Mouse (Mus musculus): ENCODE measurements at regions not wholly inside any gene's neighbourhood (a gene's known extent, or its start where the extent isn't known, plus 50 kb on each side); places are given as distances from the start of the nearest gene placed in this dataset.

- WGBS = 72% methylated on average over 3 of the region's 3 CpGs
- peaks cover 17% of the 10 kb centered on the region for H3K27me3 ChIP-seq (replicated peaks)
- no peak for ATAC-seq (ENCODE audit: insufficient number of reproducible peaks, low FRiP score)
- peaks cover 7% of the 10 kb centered on the region; the same call in 1 of the 2 replicates for H3K4me1 ChIP-seq (replicated peaks)
- H3K4me3 ChIP-seq = no peak overlapping the region
- peak overlapping the region; percentile 63; the same call in 1 of the 2 replicates for H3K4me2 ChIP-seq
- H3K9ac ChIP-seq = no peak overlapping the region; the same call in 1 of the 2 replicates
- H3K9me3 ChIP-seq (replicated peaks) = no peaks in the 10 kb centered on the region
- no peak overlapping the region for H3K27ac ChIP-seq (ENCODE audit: poor library complexity, severe bottlenecking)
- no peaks in the 10 kb centered on the region for H3K36me3 ChIP-seq
Observed at GRCm38 (mm10) chr13:59941519-59941918, 118.6 kb upstream of the Tut7 start.

GRCm38 (mm10) chr13:59940414-59941205 lies 117.7 kb upstream of the Tut7 start:
- Histone ChIP-seq H3K27ac (ENCODE audit: poor library complexity, severe bottlenecking) (no peak overlapping the region), H3K27me3 (replicated peaks) (peaks cover 17% of the 10 kb centered on the region), H3K4me2 (peak overlapping the region; percentile 63), H3K9me3 (replicated peaks) (no peaks in the 10 kb centered on the region), H3K4me1 (replicated peaks) (peaks cover 7% of the 10 kb centered on the region; the same call in 1 of the 2 replicates), H3K9ac (peak overlapping the region; percentile 32; the same call in 1 of the 2 replicates), H3K4me3 (peak overlapping the region; percentile 19), H3K36me3 (no peaks in the 10 kb centered on the region)
- ATAC-seq (ENCODE audit: insufficient number of reproducible peaks, low FRiP score) = no peak
- 30% methylated on average over 16 of the region's 16 CpGs for WGBS

DNA sequence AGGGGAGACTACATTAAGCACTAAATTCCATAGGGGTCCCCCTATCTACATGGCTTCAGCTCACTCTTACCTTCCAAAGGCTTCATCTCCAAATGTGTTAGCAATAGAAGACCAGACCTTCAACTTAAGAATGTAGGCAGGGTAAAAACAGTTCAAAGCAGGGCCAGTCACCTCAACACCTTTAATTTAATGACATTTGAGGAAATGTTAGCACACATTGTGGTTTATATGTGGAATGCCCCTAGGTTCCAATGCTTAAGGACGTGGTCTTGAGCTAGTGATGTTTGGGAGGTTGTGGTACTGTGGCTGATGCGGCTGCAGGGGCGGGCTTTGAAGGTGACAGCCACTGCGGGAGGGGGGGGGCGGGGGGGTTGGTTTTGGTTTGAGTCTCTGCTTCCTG lies 116.9 kb upstream of the Tut7 start:
- Histone ChIP-seq H3K4me1 (replicated peaks) (peaks cover 7% of the 10 kb centered on the region; the same call in 1 of the 2 replicates), H3K27me3 (replicated peaks) (peaks cover 17% of the 10 kb centered on the region), H3K27ac (ENCODE audit: poor library complexity, severe bottlenecking) (no peak overlapping the region), H3K9me3 (replicated peaks) (no peaks in the 10 kb centered on the region), H3K4me3 (no peak overlapping the region), H3K4me2 (no peak overlapping the region), H3K36me3 (no peaks in the 10 kb centered on the region), H3K9ac (no peak overlapping the region)
- no peak for ATAC-seq (ENCODE audit: insufficient number of reproducible peaks, low FRiP score)
- WGBS = 44% methylated on average over 5 of the region's 5 CpGs

DNA sequence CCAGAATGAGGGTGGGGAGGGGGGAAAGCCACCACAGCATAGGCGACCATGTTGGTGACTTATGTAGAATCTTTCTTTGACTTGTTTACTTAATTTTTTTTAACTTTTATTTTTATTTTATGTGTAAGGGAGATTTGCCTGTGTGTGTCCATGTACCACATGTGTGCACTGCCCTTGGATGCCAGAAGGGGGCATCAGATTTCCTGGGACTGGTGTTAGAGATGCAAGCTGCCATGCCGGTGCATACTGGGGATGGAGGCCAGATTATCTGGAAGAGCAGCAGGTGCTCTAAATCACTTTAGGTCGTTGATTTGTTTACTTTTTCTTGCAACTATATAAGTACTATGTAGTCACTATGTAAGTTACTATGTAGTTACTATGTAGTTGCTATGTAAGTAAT lies 114.2 kb upstream of the Tut7 start:
- no peak overlapping the region for H3K9ac ChIP-seq
- ATAC-seq (ENCODE audit: insufficient number of reproducible peaks, low FRiP score) = no peak
- whole genome bisulfite sequencing = 68% methylated on average over 3 of the region's 3 CpGs
- no peaks in the 10 kb centered on the region for H3K36me3 ChIP-seq
- H3K4me1 ChIP-seq (replicated peaks) = peaks cover 15% of the 10 kb centered on the region
- H3K4me2 ChIP-seq = no peak overlapping the region
- peaks cover 17% of the 10 kb centered on the region for H3K27me3 ChIP-seq (replicated peaks)
- no peaks in the 10 kb centered on the region for H3K9me3 ChIP-seq (replicated peaks)
- no peak overlapping the region for H3K4me3 ChIP-seq
- no peak overlapping the region for H3K27ac ChIP-seq (ENCODE audit: poor library complexity, severe bottlenecking)

DNA sequence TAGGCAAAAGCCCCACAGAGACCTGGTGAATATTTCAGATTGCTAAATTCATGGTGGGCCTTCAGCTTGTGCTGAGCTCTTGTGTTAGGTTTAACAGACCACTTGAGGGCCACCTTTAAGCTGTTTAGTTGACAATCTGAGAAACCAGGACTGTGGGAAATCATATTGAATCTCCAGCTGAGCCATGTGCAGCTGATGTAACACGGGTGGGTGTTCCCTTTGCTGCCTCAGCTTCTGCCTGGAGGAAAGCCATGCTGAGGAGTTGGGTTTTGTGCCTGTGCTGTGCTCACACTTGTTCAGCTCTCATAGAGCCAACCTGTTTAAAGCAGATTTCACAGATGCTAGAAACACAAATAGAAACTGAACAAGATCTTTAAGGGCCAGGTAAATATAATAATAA lies 111.6 kb upstream of the Tut7 start:
- H3K4me1 ChIP-seq (replicated peaks) = peaks cover 8% of the 10 kb centered on the region; the same call in 1 of the 2 replicates
- H3K9ac ChIP-seq = no peak overlapping the region
- no peaks in the 10 kb centered on the region for H3K36me3 ChIP-seq
- peaks cover 4% of the 10 kb centered on the region; the same call in 1 of the 2 replicates for H3K27me3 ChIP-seq (replicated peaks)
- no peak overlapping the region for H3K4me3 ChIP-seq
- no peak overlapping the region for H3K27ac ChIP-seq (ENCODE audit: poor library complexity, severe bottlenecking)
- H3K9me3 ChIP-seq (replicated peaks) = no peaks in the 10 kb centered on the region
- ATAC-seq (ENCODE audit: insufficient number of reproducible peaks, low FRiP score) = no peak
- 34% methylated on average over 1 of the region's 1 CpGs for WGBS
- H3K4me2 ChIP-seq = no peak overlapping the region

DNA sequence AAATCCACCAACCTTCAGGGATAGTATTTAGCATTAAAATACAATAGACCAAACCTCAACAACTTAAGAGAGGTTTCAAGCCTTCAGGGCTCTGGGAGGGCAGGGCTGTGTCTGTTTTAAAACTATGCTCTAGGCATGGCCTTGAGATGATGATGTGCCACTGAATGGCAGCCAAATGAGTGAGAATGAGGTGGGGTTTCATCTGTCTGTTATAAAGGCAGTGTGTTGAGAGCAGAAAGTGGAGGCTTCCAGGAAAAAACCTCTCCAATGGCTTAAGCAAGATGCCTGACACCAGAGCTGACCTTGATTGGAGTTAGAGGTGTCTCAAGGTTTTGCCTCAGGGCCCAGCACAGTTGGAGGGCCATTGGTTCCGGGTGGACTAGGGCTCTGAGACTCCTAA lies 111.1 kb upstream of the Tut7 start:
- Histone ChIP-seq H3K4me3 (no peak overlapping the region), H3K36me3 (no peaks in the 10 kb centered on the region), H3K9me3 (replicated peaks) (no peaks in the 10 kb centered on the region), H3K4me2 (no peak overlapping the region), H3K9ac (no peak overlapping the region), H3K4me1 (replicated peaks) (peaks cover 8% of the 10 kb centered on the region; the same call in 1 of the 2 replicates), H3K27me3 (replicated peaks) (no peaks in the 10 kb centered on the region), H3K27ac (ENCODE audit: poor library complexity, severe bottlenecking) (no peak overlapping the region)
- 80% methylated on average over 1 of the region's 1 CpGs for WGBS
- no peak for ATAC-seq (ENCODE audit: insufficient number of reproducible peaks, low FRiP score)

DNA sequence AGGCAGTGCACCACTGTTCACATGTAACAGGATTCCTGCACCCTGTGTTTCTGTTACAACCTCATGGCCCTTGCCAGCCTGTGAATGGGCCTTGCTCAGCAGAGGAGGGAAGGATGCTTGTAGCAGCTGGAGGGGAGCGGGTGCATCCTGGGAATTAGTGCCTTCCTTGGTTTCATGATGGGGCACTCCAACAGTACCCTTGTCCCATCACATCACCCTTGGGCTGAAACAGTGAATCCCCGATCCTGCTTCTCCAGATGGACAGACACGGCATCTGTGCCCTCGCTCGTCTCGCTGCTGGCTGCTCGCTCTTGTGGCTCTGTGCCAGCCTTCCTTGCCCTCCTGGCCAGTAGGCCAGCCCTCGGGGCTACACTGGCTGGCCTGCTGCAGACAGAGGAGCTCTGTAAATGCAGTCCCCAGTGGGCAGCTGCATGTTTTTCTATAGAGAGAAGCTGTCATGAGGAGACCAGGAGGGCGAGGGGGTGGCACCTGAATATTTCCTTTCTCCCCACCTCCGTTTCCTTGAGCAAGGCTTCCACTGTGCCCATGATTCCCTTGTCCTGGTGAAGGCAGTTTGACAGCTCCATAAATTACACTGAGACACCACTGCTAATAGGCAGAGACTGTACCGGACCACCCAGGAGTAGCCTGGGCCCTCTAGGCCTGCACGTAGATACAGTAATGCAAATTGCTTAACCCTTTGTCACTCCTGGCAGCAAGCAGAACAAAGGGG lies 104.6 kb upstream of the Tut7 start:
- Histone ChIP-seq H3K27me3 (replicated peaks) (no peaks in the 10 kb centered on the region), H3K4me1 (replicated peaks) (no peaks in the 10 kb centered on the region), H3K4me2 (no peak overlapping the region), H3K36me3 (no peaks in the 10 kb centered on the region), H3K27ac (ENCODE audit: poor library complexity, severe bottlenecking) (no peak overlapping the region), H3K4me3 (no peak overlapping the region), H3K9ac (no peak overlapping the region), H3K9me3 (replicated peaks) (peaks cover 3% of the 10 kb centered on the region; the same call in 1 of the 2 replicates)
- no peak for ATAC-seq (ENCODE audit: insufficient number of reproducible peaks, low FRiP score)
- 59% methylated on average over 12 of the region's 12 CpGs for WGBS

- ATAC-seq (ENCODE audit: insufficient number of reproducible peaks, low FRiP score) = no peak
- WGBS = 78% methylated on average over 9 of the region's 9 CpGs
Observed at GRCm38 (mm10) chr13:59925845-59926481, 103.0 kb upstream of the Tut7 start.

GRCm38 (mm10) chr13:59917185-59917584 lies 94.2 kb upstream of the Tut7 start:
- Histone ChIP-seq H3K4me1 (replicated peaks) (no peaks in the 10 kb centered on the region), H3K9me3 (replicated peaks) (no peaks in the 10 kb centered on the region), H3K36me3 (no peaks in the 10 kb centered on the region), H3K27ac (ENCODE audit: poor library complexity, severe bottlenecking) (no peak overlapping the region), H3K4me3 (no peak overlapping the region), H3K4me2 (no peak overlapping the region), H3K27me3 (replicated peaks) (no peaks in the 10 kb centered on the region), H3K9ac (no peak overlapping the region)
- 81% methylated on average over 5 of the region's 5 CpGs for WGBS
- ATAC-seq (ENCODE audit: insufficient number of reproducible peaks, low FRiP score) = no peak

More at GRCm38 (mm10) chr13:59925845-59926481, 103.0 kb upstream of the Tut7 start:
- Histone ChIP-seq H3K4me1 (replicated peaks) (no peaks in the 10 kb centered on the region), H3K27me3 (replicated peaks) (no peaks in the 10 kb centered on the region), H3K4me2 (no peak overlapping the region), H3K4me3 (no peak overlapping the region), H3K36me3 (no peaks in the 10 kb centered on the region), H3K9me3 (replicated peaks) (peaks cover 3% of the 10 kb centered on the region; the same call in 1 of the 2 replicates), H3K27ac (ENCODE audit: poor library complexity, severe bottlenecking) (no peak overlapping the region), H3K9ac (no peak overlapping the region)

DNA sequence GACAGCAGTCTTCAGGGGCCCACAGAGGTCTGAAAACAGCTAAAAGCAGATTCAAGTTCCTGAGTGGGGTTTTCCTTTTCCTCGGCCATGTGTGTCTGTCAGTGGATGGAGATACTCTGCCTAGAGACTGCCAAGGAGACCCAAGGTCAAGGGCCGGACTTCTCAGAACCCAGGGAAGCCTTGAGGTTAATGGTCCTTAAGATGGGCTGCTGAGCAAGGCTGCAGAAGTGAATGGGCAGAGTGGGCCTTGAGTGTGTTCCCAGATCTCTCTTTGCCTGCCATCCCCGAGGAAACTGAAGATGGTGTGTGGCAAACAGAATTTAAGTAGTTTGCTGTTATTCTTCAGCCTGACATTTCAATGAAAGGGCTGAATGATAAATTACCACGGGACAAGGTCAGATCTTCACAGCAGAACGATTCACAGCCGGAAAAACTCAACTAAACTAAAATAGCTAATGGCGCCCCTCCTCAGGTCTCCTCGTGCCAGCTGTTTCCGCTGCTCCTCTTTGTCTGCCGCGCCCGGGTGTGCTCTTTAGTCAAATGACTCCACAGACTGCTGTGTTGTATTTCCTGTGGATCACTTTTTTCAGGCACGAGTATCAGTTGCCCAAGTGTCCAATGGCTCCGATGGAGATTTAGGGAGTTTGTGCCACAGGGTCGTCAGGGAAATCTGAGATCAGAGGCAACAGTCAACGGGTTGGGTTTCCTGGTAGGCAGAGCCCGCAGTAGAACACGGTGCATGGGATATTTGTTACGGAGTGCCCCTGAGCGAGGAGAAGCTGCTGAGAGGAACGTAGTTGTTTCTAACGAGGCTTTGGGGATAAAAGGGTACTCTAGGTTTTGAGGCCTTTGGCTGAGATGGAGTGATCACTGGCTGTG lies 93.5 kb upstream of the Tut7 start:
- no peak for ATAC-seq (ENCODE audit: insufficient number of reproducible peaks, low FRiP score)
- Histone ChIP-seq H3K4me2 (no peak overlapping the region), H3K9me3 (replicated peaks) (no peaks in the 10 kb centered on the region), H3K27ac (ENCODE audit: poor library complexity, severe bottlenecking) (no peak overlapping the region), H3K4me1 (replicated peaks) (no peaks in the 10 kb centered on the region), H3K36me3 (no peaks in the 10 kb centered on the region), H3K27me3 (replicated peaks) (no peaks in the 10 kb centered on the region), H3K9ac (no peak overlapping the region), H3K4me3 (no peak overlapping the region)
- 79% methylated on average over 22 of the region's 22 CpGs for WGBS
